Mouse (Mus musculus) intestine, embryonic 15.5 days (tissue): ENCODE results near the gene Mafk. TPM values are rescaled to one million over a fixed set of nuclear protein-coding genes. Genes with fewer than 3 reads are reported as not detected.

Experiments used
- ATAC-seq: fragments of 200-750 bp; cut with Nextera tagmentation; 2 replicates; pipeline ENCODE4 v1.8.0; 2017; ENCODE audit warnings: moderate TSS enrichment, moderate library complexity
- H3K27ac ChIP-seq: fragments of 300-500 bp; sonication (generic); 2 replicates; pipeline ENCODE4 v1.5.1; 2015; ENCODE audit warnings: mild to moderate bottlenecking, inconsistent platforms
- H3K27me3 ChIP-seq: fragments of 300-500 bp; sonication (generic); replicated peaks from 2 replicates; pipeline ENCODE4 v1.6.1; 2015; ENCODE audit warnings: inconsistent platforms
- H3K36me3 ChIP-seq: fragments of 300-500 bp; sonication (generic); 2 replicates; pipeline ENCODE4 v1.6.1; 2015; ENCODE audit warnings: inconsistent platforms
- H3K4me1 ChIP-seq: fragments of 300-500 bp; sonication (generic); replicated peaks from 2 replicates; pipeline ENCODE4 v1.6.1; 2015; ENCODE audit warnings: inconsistent platforms
- H3K4me2 ChIP-seq: fragments of 300-500 bp; sonication (generic); replicated peaks from 2 replicates; pipeline ENCODE4 v1.6.1; 2015; ENCODE audit warnings: mild to moderate bottlenecking, inconsistent platforms
- H3K4me3 ChIP-seq: fragments of 300-500 bp; sonication (generic); replicated peaks from 2 replicates; pipeline ENCODE4 v1.5.1; 2015; ENCODE audit warnings: inconsistent platforms
- H3K9ac ChIP-seq: fragments of 300-500 bp; sonication (generic); 2 replicates; pipeline ENCODE4 v1.6.1; 2015; ENCODE audit warnings: inconsistent platforms
- H3K9me3 ChIP-seq: fragments of 300-500 bp; sonication (generic); 2 replicates; pipeline ENCODE4 v1.6.1; 2016; ENCODE audit warnings: inconsistent platforms
- WGBS: fragments of 180-500 bp; shearing (Covaris S2); methylation state at CpG from one replicate; pipeline ENCODE4 v1.1.7; 2015; 5-methylcytosine and 5-hydroxymethylcytosine counted together
- polyA plus RNA-seq: library from polyadenylated mRNA; unstranded; fragments of >200 nt; fragmentation: Nextera tagmentation; extraction: Ambion mirVana; gene quantifications from 2 replicates; pipeline ENCODE4 v1.2.1, GENCODE M21; 2015

The Mafk gene
- polyA plus RNA-seq, 1 experiment from 2014 or later, result 17.6 TPM

- peak; percentile 80 for ATAC-seq
- Histone ChIP-seq H3K27ac (peak overlapping the region; percentile 86), H3K27me3 (no peaks in the 10 kb centered on the region), H3K4me1 (peaks cover 39% of the 10 kb centered on the region), H3K9me3 (no peaks in the 10 kb centered on the region), H3K4me2 (peak overlapping the region; percentile 40), H3K4me3 (0 out of 2 replicates have a peak overlapping the region, but pooled peaks have one; percentile 19), H3K36me3 (peaks cover 13% of the 10 kb centered on the region; the same call in 1 of the 2 replicates), H3K9ac (peak overlapping the region; percentile 20; the same call in 1 of the 2 replicates)
- WGBS, result 37% methylated on average over 12 of the region's 12 CpGs
Observed at GRCm38 (mm10) chr5:139821466-139822459, 30.4 kb downstream of the Mafk start.

- no peak overlapping the region for H3K4me2 ChIP-seq
- 93% methylated on average over 10 of the region's 10 CpGs for WGBS
- H3K4me3 ChIP-seq, result no peak overlapping the region
- no peak for ATAC-seq
- H3K9me3 ChIP-seq, result no peaks in the 10 kb centered on the region
- peaks cover 33% of the 10 kb centered on the region for H3K4me1 ChIP-seq
- H3K9ac ChIP-seq, result no peak overlapping the region
- H3K27ac ChIP-seq, result no peak overlapping the region
- H3K27me3 ChIP-seq, result no peaks in the 10 kb centered on the region
- H3K36me3 ChIP-seq, result peaks cover 13% of the 10 kb centered on the region; the same call in 1 of the 2 replicates
Observed at GRCm38 (mm10) chr5:139824531-139824930, 33.2 kb downstream of the Mafk start.

- Histone ChIP-seq H3K27ac (no peak overlapping the region), H3K36me3 (peaks cover 13% of the 10 kb centered on the region; the same call in 1 of the 2 replicates)
- no peak for ATAC-seq
Observed at GRCm38 (mm10) chr5:139825947-139826346, 34.6 kb downstream of the Mafk start.

GRCm38 (mm10) chr5:139826357-139827055 lies 35.2 kb downstream of the Mafk start, which contains the start of the genes Gm26938 and Psmg3:
Gm26938 (minus strand) TSS chr5:139826407.
Psmg3 (minus strand) TSS chr5:139826885.
- under 1% methylated on average over 43 of the region's 43 CpGs for WGBS
- Histone ChIP-seq H3K27ac (peak within 1 kb of the TSS; percentile 81), H3K9me3 (no peaks in the 10 kb centered on the region), H3K36me3 (peaks cover 13% of the 10 kb centered on the region; the same call in 1 of the 2 replicates), H3K4me1 (peaks cover 22% of the 10 kb centered on the region), H3K4me3 (peak within 1 kb of the TSS; percentile 89), H3K9ac (peak within 1 kb of the TSS; percentile 82), H3K4me2 (peak within 1 kb of the TSS; percentile 85), H3K27me3 (no peaks in the 10 kb centered on the region)
- peak; percentile 72 for ATAC-seq

More at GRCm38 (mm10) chr5:139825947-139826346, 34.6 kb downstream of the Mafk start:
- no peaks in the 10 kb centered on the region for H3K9me3 ChIP-seq
- 35% methylated on average over 11 of the region's 11 CpGs for WGBS
- H3K9ac ChIP-seq, result peak overlapping the region; percentile 82
- peak overlapping the region; percentile 89 for H3K4me3 ChIP-seq
- peaks cover 27% of the 10 kb centered on the region for H3K4me1 ChIP-seq
- H3K4me2 ChIP-seq, result peak overlapping the region; percentile 85
- no peaks in the 10 kb centered on the region for H3K27me3 ChIP-seq

- Histone ChIP-seq H3K4me2 (no peak overlapping the region), H3K4me3 (no peak overlapping the region), H3K9me3 (no peaks in the 10 kb centered on the region), H3K27ac (no peak overlapping the region), H3K27me3 (no peaks in the 10 kb centered on the region), H3K36me3 (0 out of 2 replicates have a peak, but pooled peaks cover 6% of the 10 kb centered on the region), H3K4me1 (peaks cover 11% of the 10 kb centered on the region), H3K9ac (no peak overlapping the region)
- WGBS, result 93% methylated on average over 1 of the region's 1 CpGs
- ATAC-seq, result no peak
Observed at GRCm38 (mm10) chr5:139827593-139827992, 36.3 kb downstream of the Mafk start.

GRCm38 (mm10) chr5:139829384-139829783 lies 38.1 kb downstream of the Mafk start:
- H3K36me3 ChIP-seq, result no peaks in the 10 kb centered on the region
- peaks cover 11% of the 10 kb centered on the region for H3K4me1 ChIP-seq
- H3K9ac ChIP-seq, result no peak overlapping the region
- 78% methylated on average over 13 of the region's 13 CpGs for WGBS
- ATAC-seq, result no peak
- H3K4me2 ChIP-seq, result no peak overlapping the region
- no peak overlapping the region for H3K4me3 ChIP-seq
- H3K27ac ChIP-seq, result no peak overlapping the region
- no peaks in the 10 kb centered on the region for H3K27me3 ChIP-seq
- no peaks in the 10 kb centered on the region for H3K9me3 ChIP-seq

GRCm38 (mm10) chr5:139830734-139831133 lies 39.4 kb downstream of the Mafk start:
- H3K9ac ChIP-seq, result no peak overlapping the region
- no peaks in the 10 kb centered on the region for H3K27me3 ChIP-seq
- no peak overlapping the region for H3K27ac ChIP-seq
- H3K4me1 ChIP-seq, result peaks cover 5% of the 10 kb centered on the region
- H3K4me3 ChIP-seq, result no peak overlapping the region
- no peaks in the 10 kb centered on the region for H3K9me3 ChIP-seq
- no peak overlapping the region for H3K4me2 ChIP-seq
- ATAC-seq, result no peak
- H3K36me3 ChIP-seq, result no peaks in the 10 kb centered on the region
- 81% methylated on average over 3 of the region's 3 CpGs for WGBS

- Histone ChIP-seq H3K27me3 (no peaks in the 10 kb centered on the region; the same call in 1 of the 2 replicates), H3K27ac (no peak overlapping the region), H3K4me1 (no peaks in the 10 kb centered on the region), H3K4me3 (no peak overlapping the region), H3K9me3 (no peaks in the 10 kb centered on the region), H3K9ac (no peak overlapping the region), H3K4me2 (no peak overlapping the region), H3K36me3 (no peaks in the 10 kb centered on the region)
- no peak for ATAC-seq
- 77% methylated on average over 7 of the region's 7 CpGs for WGBS
Observed at GRCm38 (mm10) chr5:139832125-139832524, 40.8 kb downstream of the Mafk start.

- Histone ChIP-seq H3K9ac (no peak overlapping the region), H3K36me3 (no peaks in the 10 kb centered on the region), H3K9me3 (no peaks in the 10 kb centered on the region), H3K4me2 (no peak overlapping the region), H3K4me1 (no peaks in the 10 kb centered on the region), H3K4me3 (no peak overlapping the region), H3K27ac (no peak overlapping the region), H3K27me3 (no peaks in the 10 kb centered on the region; the same call in 1 of the 2 replicates)
- WGBS, result 87% methylated on average over 7 of the region's 7 CpGs
- ATAC-seq, result no peak
Observed at GRCm38 (mm10) chr5:139835706-139836105, 44.4 kb downstream of the Mafk start.

- no peaks in the 10 kb centered on the region for H3K4me1 ChIP-seq
- peak; percentile 34; the same call in 1 of the 2 replicates for ATAC-seq
- H3K36me3 ChIP-seq, result no peaks in the 10 kb centered on the region
- no peaks in the 10 kb centered on the region for H3K9me3 ChIP-seq
- no peak overlapping the region for H3K9ac ChIP-seq
- WGBS, result 17% methylated on average over 2 of the region's 2 CpGs
- no peak overlapping the region for H3K4me3 ChIP-seq
- no peak overlapping the region for H3K27ac ChIP-seq
- H3K4me2 ChIP-seq, result no peak overlapping the region
- H3K27me3 ChIP-seq, result no peaks in the 10 kb centered on the region; the same call in 1 of the 2 replicates
Observed at GRCm38 (mm10) chr5:139838476-139838892, 47.2 kb downstream of the Mafk start.

GRCm38 (mm10) chr5:139839142-139839541 lies 47.8 kb downstream of the Mafk start:
- WGBS, result 49% methylated on average over 3 of the region's 3 CpGs

More at GRCm38 (mm10) chr5:139839142-139839541, 47.8 kb downstream of the Mafk start:
- Histone ChIP-seq H3K4me1 (no peaks in the 10 kb centered on the region), H3K27me3 (no peaks in the 10 kb centered on the region; the same call in 1 of the 2 replicates), H3K9me3 (no peaks in the 10 kb centered on the region), H3K4me3 (no peak overlapping the region), H3K4me2 (no peak overlapping the region), H3K9ac (no peak overlapping the region), H3K27ac (no peak overlapping the region), H3K36me3 (no peaks in the 10 kb centered on the region)
- ATAC-seq, result no peak
